Mouse (Mus musculus): ENCODE data around the gene Daglb.

DNA sequence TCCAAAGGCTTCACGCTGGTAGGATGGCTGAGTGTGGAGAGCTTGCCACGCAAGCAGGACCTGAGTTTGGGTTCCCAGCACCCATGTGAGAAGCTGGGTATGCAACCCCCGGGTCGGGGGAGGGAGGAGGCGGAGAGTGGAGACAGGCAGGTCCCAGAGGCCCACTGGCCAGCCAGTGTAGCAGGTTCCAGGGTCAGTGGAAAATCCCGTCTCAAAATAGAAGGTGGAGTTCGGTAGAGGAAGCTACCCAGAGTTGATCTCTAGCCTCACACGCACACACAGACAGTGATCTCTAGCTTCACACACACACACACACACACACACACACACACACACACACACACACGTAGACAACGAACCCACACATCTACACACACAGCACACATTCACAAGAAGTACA is 28.8 kb downstream of the Daglb start:
- TF ChIP-seq CTCF (IDR thresholded peaks at IDR 0.05; ENCODE audit: low read depth) (no peak), EP300 (optimal IDR thresholded peaks at IDR 0.05) (no peak)

All from stomach, postnatal 0 days (tissue).